Mouse (Mus musculus): ENCODE measurements around the gene Ostf1.

The Ostf1 gene

DNA sequence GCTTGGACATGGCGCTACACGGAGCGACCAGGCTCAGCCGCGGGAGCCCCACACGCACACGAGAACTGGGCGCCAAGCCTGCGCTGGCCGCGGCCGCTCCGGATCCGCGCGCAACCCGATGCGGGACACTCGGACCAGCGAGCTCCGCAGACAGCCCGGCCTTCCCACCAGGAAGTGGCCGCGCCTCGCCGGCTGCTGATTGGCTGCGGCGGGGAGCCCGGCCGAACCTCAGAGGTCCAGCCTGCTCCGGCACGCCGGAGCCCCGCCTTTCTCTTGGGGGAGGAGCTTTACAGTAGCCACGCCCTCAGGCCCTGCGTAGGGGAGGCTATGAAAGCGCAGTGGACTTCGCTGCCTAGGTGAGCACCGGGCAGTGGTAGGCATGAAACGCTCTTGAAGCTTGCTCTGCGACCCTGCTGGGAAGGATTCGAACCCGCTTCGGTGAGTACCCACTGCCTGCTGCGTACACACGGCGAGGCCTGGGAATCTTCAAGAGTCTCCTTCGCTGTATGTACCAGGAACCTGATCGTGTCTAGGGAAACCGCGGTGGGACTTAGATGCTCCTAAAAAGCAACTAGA, at the start of gene Ostf1, which contains the start of gene Nmrk1:
Ostf1 (minus strand) TSS at position 180 of the 576 bp plus-strand sequence.
Nmrk1 (plus strand) TSS at position 307 of the 576 bp plus-strand sequence.
- DNase-seq (ENCODE audit: low read depth, low spot score) = peak; percentile 95
- no peaks in the 10 kb centered on the region for H3K36me3 ChIP-seq (ENCODE audit: control insufficient read depth, insufficient read depth, low read length, poor library complexity, severe bottlenecking)
- H3K27me3 ChIP-seq (ENCODE audit: control insufficient read depth, insufficient read depth, low read length, poor library complexity, severe bottlenecking) = no peaks in the 10 kb centered on the region

DNA sequence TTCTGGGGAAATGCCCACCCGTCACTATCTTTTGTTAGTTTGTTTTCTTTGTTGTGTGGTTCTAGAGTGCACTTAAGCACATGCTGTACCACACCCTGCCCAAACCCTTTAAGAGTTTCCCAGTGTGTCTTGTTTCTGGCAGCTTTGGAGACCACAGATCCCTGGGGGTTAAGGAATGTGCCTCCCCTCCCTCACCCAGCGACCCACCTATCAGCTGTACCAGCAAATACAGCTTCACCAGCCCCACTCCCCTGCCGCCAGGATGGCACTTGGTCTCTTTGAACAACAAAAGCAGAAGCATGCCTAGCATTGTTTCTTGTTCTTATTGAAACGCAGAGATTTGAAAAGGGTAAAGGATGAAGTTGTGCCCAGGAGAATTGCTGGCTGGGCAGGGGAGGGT, 41.5 kb upstream of the Ostf1 start:
- Histone ChIP-seq H3K36me3 (ENCODE audit: control insufficient read depth, insufficient read depth, low read length, poor library complexity, severe bottlenecking) (no peaks in the 10 kb centered on the region), H3K27me3 (ENCODE audit: control insufficient read depth, insufficient read depth, low read length, poor library complexity, severe bottlenecking) (no peaks in the 10 kb centered on the region)
- no peak for DNase-seq (ENCODE audit: low read depth, low spot score)

DNA sequence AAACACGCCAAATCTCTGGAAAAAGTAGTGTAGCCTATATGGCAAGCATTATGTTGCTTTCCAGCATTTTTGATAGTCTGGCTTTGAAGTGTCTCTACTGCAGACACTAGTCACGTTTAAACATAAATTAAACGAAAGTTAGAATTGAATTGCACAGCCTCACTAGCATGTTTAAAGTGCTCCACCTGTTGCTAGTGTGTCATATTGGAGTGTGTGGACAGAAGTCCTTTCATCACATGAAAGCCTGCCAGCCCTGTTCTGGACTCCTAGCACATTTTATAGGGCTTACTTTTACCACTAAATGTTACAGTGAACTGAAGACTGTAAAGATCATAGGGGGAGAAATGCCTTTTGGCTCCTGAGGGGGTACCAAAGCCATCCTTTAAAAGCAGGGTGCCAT, 40.9 kb upstream of the Ostf1 start:
- DNase-seq (ENCODE audit: low read depth, low spot score) = no peak
- Histone ChIP-seq H3K36me3 (ENCODE audit: control insufficient read depth, insufficient read depth, low read length, poor library complexity, severe bottlenecking) (no peaks in the 10 kb centered on the region), H3K27me3 (ENCODE audit: control insufficient read depth, insufficient read depth, low read length, poor library complexity, severe bottlenecking) (no peaks in the 10 kb centered on the region)

GRCm38 (mm10) chr19:18671056-18671741, 39.6 kb upstream of the Ostf1 start:
- H3K36me3 ChIP-seq (ENCODE audit: control insufficient read depth, insufficient read depth, low read length, poor library complexity, severe bottlenecking) = no peaks in the 10 kb centered on the region
- DNase-seq (ENCODE audit: low read depth, low spot score) = peak; percentile 62
- no peaks in the 10 kb centered on the region for H3K27me3 ChIP-seq (ENCODE audit: control insufficient read depth, insufficient read depth, low read length, poor library complexity, severe bottlenecking)

- peak; percentile 99 for DNase-seq (ENCODE audit: low read depth, low spot score)
- no peaks in the 10 kb centered on the region for H3K27me3 ChIP-seq (ENCODE audit: control insufficient read depth, insufficient read depth, low read length, poor library complexity, severe bottlenecking)
These were observed 39.0 kb upstream of the Ostf1 start, which contains the start of gene Carnmt1 for GRCm38 (mm10) chr19:18670608-18671007. Gene Carnmt1 (plus strand): TSS chr19:18670764.

DNA sequence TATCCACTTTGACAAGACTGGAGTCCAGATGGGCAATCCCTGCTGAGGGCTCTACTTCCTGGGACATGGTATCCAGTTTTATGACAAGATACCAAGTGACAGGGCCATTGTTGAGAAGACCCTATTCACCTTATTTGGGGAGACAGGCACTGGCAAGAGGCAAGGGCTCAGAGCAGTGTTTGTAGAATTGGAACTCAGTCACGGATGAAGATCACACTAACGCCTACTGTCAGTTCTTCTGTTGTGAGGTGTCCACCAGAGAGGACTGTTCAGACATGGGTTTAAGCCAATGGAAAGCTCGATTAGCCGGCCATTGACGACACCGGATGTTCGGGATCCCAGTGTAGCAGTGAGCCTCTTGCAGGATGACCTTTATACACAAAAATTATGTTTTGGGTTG, 37.9 kb upstream of the Ostf1 start:
- H3K36me3 ChIP-seq (ENCODE audit: control insufficient read depth, insufficient read depth, low read length, poor library complexity, severe bottlenecking) = no peaks in the 10 kb centered on the region
- H3K27me3 ChIP-seq (ENCODE audit: control insufficient read depth, insufficient read depth, low read length, poor library complexity, severe bottlenecking) = no peaks in the 10 kb centered on the region
- no peak for DNase-seq (ENCODE audit: low read depth, low spot score)

More at GRCm38 (mm10) chr19:18670608-18671007, 39.0 kb upstream of the Ostf1 start, which contains the start of gene Carnmt1:
- no peaks in the 10 kb centered on the region for H3K36me3 ChIP-seq (ENCODE audit: control insufficient read depth, insufficient read depth, low read length, poor library complexity, severe bottlenecking)

- H3K36me3 ChIP-seq (ENCODE audit: control insufficient read depth, insufficient read depth, low read length, poor library complexity, severe bottlenecking) = no peaks in the 10 kb centered on the region
- no peak for DNase-seq (ENCODE audit: low read depth, low spot score)
These were observed 35.3 kb upstream of the Ostf1 start for GRCm38 (mm10) chr19:18666966-18667365.

GRCm38 (mm10) chr19:18663904-18664303, 32.3 kb upstream of the Ostf1 start:
- Histone ChIP-seq H3K27me3 (ENCODE audit: control insufficient read depth, insufficient read depth, low read length, poor library complexity, severe bottlenecking) (no peaks in the 10 kb centered on the region), H3K36me3 (ENCODE audit: control insufficient read depth, insufficient read depth, low read length, poor library complexity, severe bottlenecking) (no peaks in the 10 kb centered on the region)
- DNase-seq (ENCODE audit: low read depth, low spot score) = peak; percentile 61

More at GRCm38 (mm10) chr19:18666966-18667365, 35.3 kb upstream of the Ostf1 start:
- H3K27me3 ChIP-seq (ENCODE audit: control insufficient read depth, insufficient read depth, low read length, poor library complexity, severe bottlenecking) = no peaks in the 10 kb centered on the region

DNA sequence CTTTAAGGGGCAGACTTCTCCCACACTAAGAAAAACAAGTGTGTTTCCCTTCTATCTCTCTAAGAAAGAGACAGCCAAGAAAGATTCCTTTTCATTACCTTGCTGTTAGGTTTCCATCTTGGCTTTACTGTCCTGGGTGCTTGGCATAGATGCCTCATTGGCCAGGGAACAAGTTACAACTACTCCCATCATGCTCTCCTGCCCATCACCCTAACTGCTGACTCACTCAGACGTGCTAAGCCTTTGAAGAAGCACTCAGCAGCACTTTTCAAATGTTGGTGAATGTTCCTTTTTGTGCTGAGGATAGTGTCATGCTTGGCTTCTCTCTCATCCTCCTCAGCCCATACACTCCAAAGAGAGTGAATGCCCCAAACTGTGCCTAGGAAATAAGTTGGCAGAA, 30.1 kb upstream of the Ostf1 start:
- no peak for DNase-seq (ENCODE audit: low read depth, low spot score)
- Histone ChIP-seq H3K27me3 (ENCODE audit: control insufficient read depth, insufficient read depth, low read length, poor library complexity, severe bottlenecking) (no peaks in the 10 kb centered on the region), H3K36me3 (ENCODE audit: control insufficient read depth, insufficient read depth, low read length, poor library complexity, severe bottlenecking) (no peaks in the 10 kb centered on the region)

DNA sequence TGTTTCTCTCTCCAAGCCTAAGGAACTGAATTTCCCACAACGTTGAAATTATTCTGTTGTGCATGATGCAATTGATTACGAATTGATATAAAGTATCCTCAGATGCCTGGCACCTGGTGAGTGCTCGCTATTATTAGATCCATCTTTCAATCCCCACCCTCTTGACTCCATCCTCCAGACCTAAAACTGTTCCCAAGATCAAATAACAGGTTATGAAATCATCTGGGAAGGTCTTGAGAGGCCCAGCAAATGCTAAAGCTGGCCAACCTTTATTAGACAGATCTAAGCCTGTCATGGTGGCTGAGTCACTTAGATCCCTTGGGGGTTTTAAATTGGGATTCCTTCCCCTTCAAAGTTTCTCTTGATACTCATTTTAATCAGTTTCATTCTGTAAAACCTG, 28.8 kb upstream of the Ostf1 start:
- DNase-seq (ENCODE audit: low read depth, low spot score) = no peak

GRCm38 (mm10) chr19:18659349-18659748, 27.7 kb upstream of the Ostf1 start:
- Histone ChIP-seq H3K27me3 (ENCODE audit: control insufficient read depth, insufficient read depth, low read length, poor library complexity, severe bottlenecking) (no peaks in the 10 kb centered on the region), H3K36me3 (ENCODE audit: control insufficient read depth, insufficient read depth, low read length, poor library complexity, severe bottlenecking) (no peaks in the 10 kb centered on the region)
- no peak for DNase-seq (ENCODE audit: low read depth, low spot score)

More for the DNA sequence above, 28.8 kb upstream of the Ostf1 start:
- H3K36me3 ChIP-seq (ENCODE audit: control insufficient read depth, insufficient read depth, low read length, poor library complexity, severe bottlenecking) = no peaks in the 10 kb centered on the region
- no peaks in the 10 kb centered on the region for H3K27me3 ChIP-seq (ENCODE audit: control insufficient read depth, insufficient read depth, low read length, poor library complexity, severe bottlenecking)

GRCm38 (mm10) chr19:18658473-18658872, 26.9 kb upstream of the Ostf1 start:
- no peaks in the 10 kb centered on the region for H3K36me3 ChIP-seq (ENCODE audit: control insufficient read depth, insufficient read depth, low read length, poor library complexity, severe bottlenecking)
- H3K27me3 ChIP-seq (ENCODE audit: control insufficient read depth, insufficient read depth, low read length, poor library complexity, severe bottlenecking) = no peaks in the 10 kb centered on the region
- DNase-seq (ENCODE audit: low read depth, low spot score) = no peak

DNA sequence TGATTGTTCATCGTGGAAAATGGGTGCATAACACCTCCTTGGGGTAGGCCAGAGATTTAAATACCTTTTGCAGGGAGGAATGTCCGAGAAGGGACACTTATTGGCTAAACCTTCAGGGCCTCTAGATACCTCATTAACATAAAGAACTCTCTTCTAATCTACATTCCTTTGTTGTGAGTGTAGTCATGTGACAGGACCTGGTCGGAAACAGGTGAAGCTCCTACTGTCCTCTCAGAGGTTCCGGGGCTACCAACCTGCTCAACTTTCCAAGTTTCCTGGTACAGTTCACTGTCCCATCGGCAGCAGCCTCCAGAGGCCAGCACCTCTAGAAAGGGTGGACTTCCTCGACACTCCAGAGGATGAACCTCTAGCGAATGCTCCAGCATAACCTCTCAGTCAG, 24.4 kb upstream of the Ostf1 start:
- no peaks in the 10 kb centered on the region for H3K27me3 ChIP-seq (ENCODE audit: control insufficient read depth, insufficient read depth, low read length, poor library complexity, severe bottlenecking)
- no peak for DNase-seq (ENCODE audit: low read depth, low spot score)
- no peaks in the 10 kb centered on the region for H3K36me3 ChIP-seq (ENCODE audit: control insufficient read depth, insufficient read depth, low read length, poor library complexity, severe bottlenecking)

DNA sequence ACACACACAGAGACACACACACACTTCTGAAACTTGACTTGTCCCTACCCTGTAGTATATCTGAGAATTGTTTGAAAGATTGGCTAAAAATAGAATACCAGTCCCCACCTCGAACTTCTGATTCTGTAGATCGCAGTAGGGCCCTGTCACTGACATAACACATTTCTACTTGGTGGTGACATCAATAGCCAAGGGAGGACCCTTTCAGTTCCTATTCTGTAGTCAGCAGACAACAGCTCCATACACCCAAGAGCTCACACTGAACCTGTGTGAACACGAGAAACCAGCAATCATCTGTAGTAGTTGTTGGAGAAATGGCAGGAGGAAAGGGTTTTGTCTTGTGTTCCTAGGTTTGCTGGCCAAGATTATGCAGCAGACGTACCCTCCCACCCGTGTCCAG, 23.4 kb upstream of the Ostf1 start:
- DNase-seq (ENCODE audit: low read depth, low spot score) = no peak
- Histone ChIP-seq H3K27me3 (ENCODE audit: control insufficient read depth, insufficient read depth, low read length, poor library complexity, severe bottlenecking) (no peaks in the 10 kb centered on the region), H3K36me3 (ENCODE audit: control insufficient read depth, insufficient read depth, low read length, poor library complexity, severe bottlenecking) (no peaks in the 10 kb centered on the region)

DNA sequence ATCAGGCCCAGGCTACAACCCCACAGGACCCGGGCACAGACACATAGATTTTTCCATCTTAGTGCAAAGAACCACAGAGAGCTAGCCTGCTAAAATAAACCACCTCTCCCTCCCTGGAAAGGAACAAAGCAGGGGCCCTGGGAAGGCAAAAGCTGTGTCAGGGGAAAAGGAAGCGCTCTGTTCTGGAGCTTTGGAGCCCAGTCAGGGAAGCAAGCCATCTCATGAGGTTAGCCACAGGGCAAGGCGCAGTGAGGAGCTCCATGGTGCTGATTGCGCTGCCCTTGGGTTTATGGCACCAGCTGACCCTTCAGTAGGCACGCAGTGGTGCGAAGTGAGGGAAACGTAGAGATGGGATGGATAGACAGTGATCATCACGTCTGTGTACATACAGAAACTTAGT, 22.7 kb upstream of the Ostf1 start:
- Histone ChIP-seq H3K36me3 (ENCODE audit: control insufficient read depth, insufficient read depth, low read length, poor library complexity, severe bottlenecking) (no peaks in the 10 kb centered on the region), H3K27me3 (ENCODE audit: control insufficient read depth, insufficient read depth, low read length, poor library complexity, severe bottlenecking) (no peaks in the 10 kb centered on the region)
- no peak for DNase-seq (ENCODE audit: low read depth, low spot score)
